Mouse (Mus musculus) heart, adult 11 months (tissue): Measurements from ENCODE around the gene Slmap.
A peak's percentile ranks its signal among the peaks of the same experiment; 100 is the strongest.
"Not testable (repeated sequence)": the region's sequence is repeated elsewhere in the genome, so short reads cannot be mapped to it uniquely, and the experiment has no call there.

Experiments
- DNase-seq: peaks from one replicate; pipeline ENCODE4 v3.0.0; 2022

Slmap gene

DNA sequence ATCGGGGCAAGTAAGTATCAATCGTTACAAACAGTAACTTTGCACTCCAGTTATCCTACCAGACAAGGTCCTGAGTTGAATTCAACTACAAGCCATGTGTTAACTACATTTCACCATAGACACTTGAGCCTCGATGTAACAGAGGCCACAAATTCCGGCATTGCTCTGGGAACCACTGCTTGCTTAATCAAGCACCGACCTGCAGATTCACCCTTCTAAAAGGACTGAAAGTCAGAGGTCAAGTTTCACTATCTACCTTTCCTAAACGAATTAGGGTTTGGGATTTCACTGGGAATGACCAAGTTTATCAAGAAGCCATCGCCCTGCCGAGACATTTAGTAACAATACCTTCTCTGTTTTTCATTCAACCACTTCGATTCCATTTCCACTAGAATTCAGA, 2.0 kb downstream of the Slmap start:
- DNase-seq = peak; percentile 79

GRCm38 (mm10) chr14:26531410-26532313, 3.1 kb downstream of the Slmap start:
- DNase-seq = peak; percentile 80

- no peak for DNase-seq
These were observed 4.4 kb downstream of the Slmap start for GRCm38 (mm10) chr14:26530350-26530749.

DNA sequence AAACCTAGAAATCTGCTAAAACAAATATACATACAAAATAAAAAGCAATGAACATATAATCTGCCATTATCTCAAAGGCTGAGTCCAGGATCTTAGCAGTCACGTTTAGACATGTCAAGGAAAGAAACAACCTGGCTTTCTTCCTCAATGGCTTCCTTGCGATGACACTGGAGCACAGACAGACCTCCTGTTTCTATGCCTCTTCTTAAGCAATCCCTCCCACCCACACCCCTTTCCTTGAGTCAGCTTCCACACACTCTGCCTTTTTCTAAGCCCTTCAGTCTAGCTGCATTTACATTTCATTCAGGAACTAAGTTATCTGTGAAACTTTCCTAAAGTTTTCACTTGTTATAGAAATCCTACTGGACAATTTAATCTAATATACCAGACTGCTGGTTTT, 6.4 kb downstream of the Slmap start:
- DNase-seq = no peak

GRCm38 (mm10) chr14:26525955-26526354, 8.8 kb downstream of the Slmap start:
- peak; percentile 17 for DNase-seq

GRCm38 (mm10) chr14:26523082-26523481, 11.6 kb downstream of the Slmap start:
- DNase-seq = peak; percentile 66

DNA sequence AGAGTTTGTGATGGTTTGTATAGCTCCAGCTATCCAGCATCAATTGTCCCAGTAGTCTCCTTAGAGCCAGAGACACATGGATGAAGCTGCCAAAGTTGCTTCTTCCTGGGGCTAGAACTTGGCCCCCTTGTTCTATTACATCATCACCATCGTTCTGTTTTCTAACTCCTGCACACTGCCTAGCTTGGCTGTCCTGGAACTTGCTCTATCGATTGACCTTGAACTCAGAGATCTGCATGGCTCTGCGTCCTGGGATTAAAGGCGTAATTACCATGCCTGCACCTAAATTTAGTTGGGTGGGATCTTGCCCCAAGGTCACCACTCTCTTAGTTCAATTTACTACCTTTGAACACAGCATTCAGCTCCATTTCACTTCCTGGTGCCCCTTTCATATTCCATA, 14.9 kb downstream of the Slmap start:
- DNase-seq = no peak

DNA sequence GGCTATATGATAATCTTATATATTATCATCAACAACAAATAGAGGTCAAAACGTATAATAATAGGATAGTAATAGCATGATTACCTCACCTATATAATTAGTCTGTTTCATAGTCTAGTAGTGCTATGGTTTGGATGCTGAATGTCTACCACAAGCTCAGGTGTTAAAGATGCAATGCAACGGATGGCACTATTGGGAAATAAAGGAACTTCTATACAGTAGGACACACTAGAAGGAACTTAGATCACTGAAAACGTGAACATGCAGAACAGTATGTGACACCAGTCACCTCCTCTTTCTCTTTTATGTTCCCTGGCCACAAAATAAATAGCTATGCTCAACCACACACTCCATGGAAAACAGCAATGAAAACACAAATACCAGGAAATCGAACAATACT, 16.9 kb downstream of the Slmap start:
- no peak for DNase-seq

DNA sequence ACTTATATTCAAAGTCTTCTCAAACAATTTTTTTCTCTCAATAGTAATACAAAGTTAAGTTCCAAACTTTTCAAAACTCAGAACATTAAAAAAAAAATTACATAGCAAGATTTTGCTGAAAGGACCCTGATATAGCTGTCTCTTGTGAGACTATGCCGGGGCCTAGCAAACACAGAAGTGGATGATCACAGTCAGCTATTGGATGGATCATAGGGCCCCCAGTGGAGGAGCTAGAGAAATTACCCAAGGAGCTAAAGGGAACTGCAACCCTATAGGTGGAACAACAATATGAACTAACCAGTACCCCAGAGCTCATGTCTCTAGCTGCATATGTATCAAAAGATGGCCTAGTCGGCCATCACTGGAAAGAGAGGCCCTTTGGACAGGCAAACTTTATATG, 18.5 kb downstream of the Slmap start:
- DNase-seq = not testable (repeated sequence)

- no peak for DNase-seq
These were observed 18.9 kb downstream of the Slmap start for GRCm38 (mm10) chr14:26515802-26516201.

GRCm38 (mm10) chr14:26510545-26510944, 24.2 kb downstream of the Slmap start:
- DNase-seq = no peak

DNA sequence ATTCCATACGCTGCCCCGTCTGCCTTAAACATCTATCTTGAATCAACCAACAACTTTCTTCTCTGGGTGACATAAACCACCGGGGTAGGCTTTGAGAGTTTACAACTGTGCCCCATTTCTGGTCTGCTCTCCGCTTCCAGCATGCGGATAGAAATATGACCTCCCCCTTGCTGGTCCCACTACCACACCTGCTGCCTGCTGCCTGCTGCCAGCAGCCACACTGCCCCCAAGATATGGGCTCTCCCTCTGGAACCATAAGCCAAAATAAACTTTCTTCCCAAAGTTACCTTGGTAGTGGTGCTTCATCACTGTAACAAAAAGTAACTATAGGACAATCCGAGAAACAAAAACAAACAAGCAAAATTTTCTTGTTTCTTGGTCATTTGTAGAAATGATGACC, 26.6 kb downstream of the Slmap start:
- DNase-seq = no peak

- no peak for DNase-seq
These were observed 27.4 kb downstream of the Slmap start for GRCm38 (mm10) chr14:26507361-26507760.

- DNase-seq = no peak
These were observed 30.2 kb downstream of the Slmap start for GRCm38 (mm10) chr14:26504541-26504940.

GRCm38 (mm10) chr14:26500136-26500933, 34.4 kb downstream of the Slmap start:
- no peak for DNase-seq

GRCm38 (mm10) chr14:26495021-26495420, 39.7 kb downstream of the Slmap start:
- DNase-seq = no peak

DNA sequence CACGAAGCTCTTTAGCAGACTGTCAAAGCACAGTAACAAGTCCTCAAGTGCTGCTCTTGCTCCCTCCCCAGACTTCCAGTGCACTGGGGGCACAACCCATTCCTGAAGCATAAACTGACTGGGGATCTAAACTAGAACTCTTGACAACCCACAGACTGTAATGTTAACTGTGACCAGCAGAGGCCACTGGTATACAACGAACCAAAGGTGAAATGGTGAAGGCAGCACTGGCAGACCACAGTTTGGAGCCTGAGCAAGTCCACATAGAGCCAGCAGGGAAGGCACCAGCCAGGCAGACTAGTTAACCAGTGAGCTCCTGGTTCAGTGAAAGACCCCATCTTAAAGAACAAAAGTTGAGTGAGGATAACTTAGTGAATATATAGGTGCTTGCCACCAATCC, 43.6 kb downstream of the Slmap start:
- peak; percentile 92 for DNase-seq

DNA sequence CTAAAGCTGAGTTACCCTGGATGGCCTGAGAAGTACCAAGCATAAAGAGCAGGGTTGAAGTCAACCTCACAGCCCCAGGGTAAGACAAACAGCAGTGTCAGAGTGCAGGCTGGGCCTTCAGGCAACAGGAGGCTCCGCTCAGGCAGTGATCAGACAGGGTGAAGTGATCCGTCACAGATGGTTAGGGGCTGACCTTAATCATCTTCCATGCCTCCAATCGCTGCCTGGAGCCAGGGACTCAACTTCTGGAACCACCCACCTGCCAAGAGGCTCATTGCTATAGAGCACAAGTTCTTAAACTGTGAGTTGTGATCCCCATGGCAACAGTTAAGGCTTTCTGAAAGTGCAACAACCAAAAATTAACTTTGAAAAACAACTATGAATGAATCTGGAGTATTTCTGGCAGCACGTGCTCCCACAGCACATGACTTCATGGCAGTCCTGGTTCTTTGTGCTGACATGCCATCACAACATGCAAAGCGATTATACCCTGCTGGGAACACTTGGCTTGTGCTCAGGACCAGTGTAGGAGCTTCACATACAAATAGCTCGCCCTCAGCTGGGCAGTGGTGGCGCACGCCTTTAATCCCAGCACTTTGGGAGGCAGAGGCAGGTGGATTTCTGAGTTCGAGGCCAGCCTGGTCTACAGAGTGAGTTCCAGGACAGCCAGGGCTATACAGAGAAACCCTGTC, 46.3 kb downstream of the Slmap start:
- DNase-seq = no peak

DNA sequence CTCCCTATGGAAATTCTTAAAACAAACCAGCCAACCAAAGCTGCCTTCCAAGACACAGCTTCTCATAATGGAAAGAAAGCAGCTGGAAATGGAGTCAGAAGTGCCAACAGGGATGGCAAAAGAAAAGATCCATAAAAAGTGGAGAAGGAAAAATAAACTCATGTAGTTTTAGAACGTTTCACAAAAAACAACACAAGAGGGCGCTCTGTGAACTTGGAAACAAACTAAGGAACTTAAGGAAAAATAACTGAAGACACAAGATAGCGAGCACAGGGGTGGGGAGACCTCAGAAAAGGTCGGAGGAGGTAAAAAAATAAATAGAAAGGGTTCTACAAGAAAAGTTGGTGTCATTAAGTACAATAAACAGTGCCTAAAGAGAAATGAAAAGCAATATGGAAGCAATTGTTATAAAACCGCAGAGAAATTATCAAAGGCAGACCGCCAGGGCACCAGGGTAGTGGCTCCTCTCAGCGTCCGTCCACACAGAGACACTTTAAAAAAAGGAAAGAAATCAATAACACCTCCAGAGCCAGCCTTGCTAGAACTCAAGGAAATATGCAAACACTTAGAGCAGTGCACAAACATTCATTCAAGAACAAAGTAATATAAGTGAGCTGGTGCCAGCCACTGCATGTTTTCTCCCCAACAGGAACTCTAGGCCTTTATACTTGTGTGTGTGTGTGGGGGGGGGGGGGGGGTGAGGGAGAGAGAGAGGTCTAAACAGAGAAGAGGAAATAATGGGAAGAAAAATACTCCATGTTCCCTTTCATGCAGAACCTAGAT, 48.1 kb downstream of the Slmap start:
- DNase-seq = no peak

GRCm38 (mm10) chr14:26481457-26481856, 53.3 kb downstream of the Slmap start:
- DNase-seq = no peak

DNA sequence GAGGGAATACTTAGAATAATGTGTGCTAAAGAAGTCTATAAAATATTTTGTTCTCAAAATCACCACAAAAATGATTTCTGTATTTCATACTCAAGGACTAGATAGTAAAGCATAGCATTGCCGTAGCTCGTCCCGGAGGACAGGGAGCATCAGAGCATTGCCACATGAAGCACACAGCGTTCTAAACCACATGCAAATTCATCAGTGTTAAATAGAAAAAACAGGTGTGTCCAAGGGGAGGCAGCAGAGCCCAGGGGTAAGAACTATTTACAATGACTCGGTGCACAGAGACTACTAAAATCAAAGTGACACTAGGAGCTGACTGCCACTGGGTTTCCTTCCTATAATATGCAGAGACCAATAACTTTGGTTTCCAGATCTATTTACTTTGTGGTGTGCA, 57.0 kb downstream of the Slmap start:
- DNase-seq = no peak

DNA sequence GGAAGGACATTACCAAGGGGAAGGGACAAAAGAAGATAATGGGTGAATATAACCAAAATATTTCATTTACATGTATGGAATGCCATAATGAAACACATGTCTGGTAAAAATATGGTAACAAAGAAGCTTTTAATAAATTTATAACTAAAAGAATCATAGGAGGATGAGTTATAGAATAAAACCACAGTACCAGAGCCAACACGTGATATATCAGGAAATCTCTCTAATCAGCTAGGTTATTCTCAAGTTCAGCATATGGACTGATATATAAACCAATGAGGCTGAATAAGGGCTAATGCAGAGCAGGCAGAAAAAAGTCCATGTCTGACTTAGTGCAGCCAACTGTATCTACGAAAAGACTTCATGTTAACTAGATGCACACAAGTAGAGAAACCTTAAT, 58.3 kb downstream of the Slmap start:
- DNase-seq = no peak

DNA sequence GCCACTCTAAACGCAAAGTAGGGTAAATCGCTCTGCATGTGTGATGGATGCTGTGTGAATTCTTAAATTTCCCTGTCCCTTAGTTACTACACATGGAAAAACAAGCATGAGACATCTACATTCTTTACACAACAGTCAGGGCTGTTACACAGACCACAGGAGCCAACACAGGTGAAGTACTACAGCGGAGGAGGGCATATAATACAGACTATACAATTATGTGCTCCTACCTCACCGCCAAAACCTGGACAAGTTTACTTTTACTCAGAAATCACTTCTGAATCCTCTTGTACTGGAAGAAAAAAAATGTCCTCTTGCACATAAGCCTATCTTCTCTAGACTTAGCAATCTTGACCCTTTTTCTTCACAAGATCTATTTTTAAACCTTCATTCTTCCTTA, 66.8 kb downstream of the Slmap start:
- no peak for DNase-seq
